Mouse (Mus musculus): ENCODE results near the gene Kif16b. TPM values are rescaled to one million over a fixed set of nuclear protein-coding genes. Genes with fewer than 3 reads are reported as not detected.

The Kif16b gene
- polyA plus RNA-seq, 1 experiment from 2014 or later = 16.4 TPM

DNA sequence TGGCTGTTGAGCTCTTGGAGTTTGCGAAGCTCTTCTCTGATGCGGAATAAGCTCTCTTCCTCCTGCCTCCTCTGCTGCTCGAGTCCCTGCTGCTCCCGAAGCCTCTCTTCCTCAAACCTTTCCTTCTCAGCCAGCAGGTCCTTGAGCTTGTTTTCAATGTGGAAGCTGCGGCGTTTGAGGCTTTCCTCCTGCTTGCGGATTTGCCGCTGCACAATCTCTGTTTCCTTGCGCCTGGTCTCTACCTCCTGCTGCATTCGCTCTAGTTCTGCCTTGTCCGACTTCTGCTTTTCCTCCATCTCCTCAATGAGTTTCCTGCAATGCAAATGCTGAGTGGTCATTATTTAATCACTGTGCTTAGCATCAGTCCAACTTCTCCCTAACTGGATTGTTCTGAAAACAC lies 188.6 kb downstream of the Kif16b start:
- Histone ChIP-seq H3K9ac (ENCODE audit: low read length) (no peak overlapping the region), H3K9me3 (replicated peaks; ENCODE audit: control insufficient read depth, low read length) (no peaks in the 10 kb centered on the region), H3K36me3 (ENCODE audit: control insufficient read depth, insufficient read depth, low read length) (peaks cover 6% of the 10 kb centered on the region; the same call in 1 of the 2 replicates), H3K27ac (ENCODE audit: low read length) (no peak overlapping the region), H3K4me3 (replicated peaks; ENCODE audit: low read length) (no peak overlapping the region), H3K4me2 (ENCODE audit: low read depth, low read length) (no peak overlapping the region), H3K4me1 (ENCODE audit: control insufficient read depth, insufficient read depth, low read length) (no peaks in the 10 kb centered on the region), H3K27me3 (ENCODE audit: control insufficient read depth, insufficient read depth, low read length) (no peaks in the 10 kb centered on the region)
- 88% methylated on average over 11 of the region's 11 CpGs for WGBS
- no peak for ATAC-seq (ENCODE audit: insufficient read depth, low FRiP score)

DNA sequence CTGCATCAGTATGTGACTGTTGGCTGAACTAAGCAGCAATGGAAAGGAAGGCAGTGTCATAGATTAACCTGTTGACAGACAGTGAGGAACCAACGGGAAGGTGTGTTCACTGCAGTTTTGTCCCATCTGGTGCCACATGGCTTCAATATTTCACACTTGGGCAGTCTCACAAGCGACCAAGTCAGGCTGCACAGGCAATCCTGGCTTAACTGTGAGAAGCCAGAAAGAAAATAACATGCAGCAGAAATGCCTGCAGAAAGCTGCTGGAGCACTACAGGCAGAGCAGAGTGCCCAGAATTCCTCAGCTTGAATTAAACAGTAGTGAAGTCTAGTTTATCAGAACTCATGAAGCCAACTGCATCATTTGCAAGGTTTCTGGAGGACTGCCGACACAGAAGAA lies 192.0 kb downstream of the Kif16b start:
- no peak for ATAC-seq (ENCODE audit: insufficient read depth, low FRiP score)
- Histone ChIP-seq H3K9me3 (replicated peaks; ENCODE audit: control insufficient read depth, low read length) (no peaks in the 10 kb centered on the region), H3K4me2 (ENCODE audit: low read depth, low read length) (no peak overlapping the region), H3K4me1 (ENCODE audit: control insufficient read depth, insufficient read depth, low read length) (no peaks in the 10 kb centered on the region), H3K27me3 (ENCODE audit: control insufficient read depth, insufficient read depth, low read length) (no peaks in the 10 kb centered on the region), H3K9ac (ENCODE audit: low read length) (no peak overlapping the region), H3K4me3 (replicated peaks; ENCODE audit: low read length) (no peak overlapping the region), H3K36me3 (ENCODE audit: control insufficient read depth, insufficient read depth, low read length) (peaks cover 6% of the 10 kb centered on the region; the same call in 1 of the 2 replicates), H3K27ac (ENCODE audit: low read length) (no peak overlapping the region)
- WGBS = 70% methylated on average over 3 of the region's 3 CpGs

DNA sequence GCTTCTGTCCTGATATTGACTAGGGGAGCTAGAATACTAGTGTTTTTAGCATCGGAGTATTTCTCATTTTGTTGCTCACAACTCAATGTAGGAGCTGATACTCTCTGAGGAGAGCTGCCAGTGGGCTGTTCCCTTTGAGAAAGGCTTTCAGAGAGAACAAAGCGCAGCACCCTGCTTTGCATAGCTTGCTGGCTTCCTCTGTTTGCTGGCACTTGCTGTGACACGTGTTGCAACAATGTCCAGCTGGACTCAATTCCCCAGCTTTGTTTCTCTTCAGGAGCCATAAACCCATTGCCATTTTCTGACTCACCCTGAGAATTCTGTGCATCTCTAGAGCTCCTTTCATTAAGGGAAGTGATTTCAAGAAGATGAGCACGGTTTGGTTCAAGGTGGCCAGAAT lies 200.6 kb downstream of the Kif16b start:
- no peak overlapping the region for H3K27ac ChIP-seq (ENCODE audit: low read length)
- ATAC-seq (ENCODE audit: insufficient read depth, low FRiP score) = no peak

DNA sequence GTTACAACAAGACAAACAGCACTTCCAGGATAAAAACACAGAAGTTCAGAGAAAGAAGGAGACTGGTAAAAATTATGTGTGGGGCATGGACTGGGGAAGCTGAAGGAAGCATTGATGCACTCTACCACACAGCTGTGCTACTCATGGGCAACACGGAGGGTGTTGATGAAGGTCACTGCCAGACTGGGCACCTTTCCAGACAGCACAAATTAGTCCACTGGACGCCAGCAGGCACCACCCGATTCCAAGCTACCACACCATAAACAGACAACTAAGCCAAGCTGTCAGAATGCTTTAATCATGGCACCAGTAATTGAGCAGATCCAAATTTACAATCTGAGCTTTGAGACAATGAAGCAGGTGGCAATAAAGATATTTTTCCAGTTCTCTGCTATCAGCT lies 202.7 kb downstream of the Kif16b start:
- H3K9ac ChIP-seq (ENCODE audit: low read length) = no peak overlapping the region
- H3K27ac ChIP-seq (ENCODE audit: low read length) = no peak overlapping the region
- H3K4me1 ChIP-seq (ENCODE audit: control insufficient read depth, insufficient read depth, low read length) = no peaks in the 10 kb centered on the region; the same call in 1 of the 2 replicates
- no peaks in the 10 kb centered on the region for H3K36me3 ChIP-seq (ENCODE audit: control insufficient read depth, insufficient read depth, low read length)
- no peaks in the 10 kb centered on the region for H3K27me3 ChIP-seq (ENCODE audit: control insufficient read depth, insufficient read depth, low read length)
- no peak overlapping the region for H3K4me2 ChIP-seq (ENCODE audit: low read depth, low read length)
- WGBS = 50% methylated on average over 3 of the region's 3 CpGs
- ATAC-seq (ENCODE audit: insufficient read depth, low FRiP score) = no peak
- H3K4me3 ChIP-seq (replicated peaks; ENCODE audit: low read length) = no peak overlapping the region
- H3K9me3 ChIP-seq (replicated peaks; ENCODE audit: control insufficient read depth, low read length) = no peaks in the 10 kb centered on the region

More for the DNA sequence above, 200.6 kb downstream of the Kif16b start:
- 75% methylated on average over 4 of the region's 4 CpGs for WGBS
- H3K4me1 ChIP-seq (ENCODE audit: control insufficient read depth, insufficient read depth, low read length) = no peaks in the 10 kb centered on the region; the same call in 1 of the 2 replicates
- no peaks in the 10 kb centered on the region for H3K36me3 ChIP-seq (ENCODE audit: control insufficient read depth, insufficient read depth, low read length)
- H3K27me3 ChIP-seq (ENCODE audit: control insufficient read depth, insufficient read depth, low read length) = no peaks in the 10 kb centered on the region
- H3K4me3 ChIP-seq (replicated peaks; ENCODE audit: low read length) = no peak overlapping the region
- no peak overlapping the region for H3K9ac ChIP-seq (ENCODE audit: low read length)
- H3K9me3 ChIP-seq (replicated peaks; ENCODE audit: control insufficient read depth, low read length) = no peaks in the 10 kb centered on the region
- no peak overlapping the region for H3K4me2 ChIP-seq (ENCODE audit: low read depth, low read length)

DNA sequence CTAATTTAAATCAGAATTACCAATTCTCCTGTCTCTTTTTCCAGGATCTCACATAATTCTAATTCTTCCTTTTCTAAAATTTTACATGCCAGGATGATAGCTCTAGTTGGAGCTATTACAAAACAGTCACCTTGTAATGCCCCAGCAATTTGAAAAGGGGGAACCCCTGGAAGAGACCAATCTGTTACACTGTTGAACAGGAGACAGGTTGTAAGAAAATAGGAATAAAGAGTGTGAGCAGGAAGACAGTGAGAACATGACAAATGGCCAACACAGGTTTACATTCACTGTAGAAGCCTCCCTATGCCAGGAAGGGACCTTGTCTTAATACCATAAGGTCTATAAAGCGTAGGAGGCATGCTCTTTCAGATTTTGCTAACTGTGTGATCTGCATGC lies 206.4 kb downstream of the Kif16b start:
- Histone ChIP-seq H3K36me3 (ENCODE audit: control insufficient read depth, insufficient read depth, low read length) (no peaks in the 10 kb centered on the region), H3K9me3 (replicated peaks; ENCODE audit: control insufficient read depth, low read length) (no peaks in the 10 kb centered on the region), H3K4me2 (ENCODE audit: low read depth, low read length) (no peak overlapping the region), H3K4me3 (replicated peaks; ENCODE audit: low read length) (no peak overlapping the region), H3K27me3 (ENCODE audit: control insufficient read depth, insufficient read depth, low read length) (no peaks in the 10 kb centered on the region), H3K4me1 (ENCODE audit: control insufficient read depth, insufficient read depth, low read length) (no peaks in the 10 kb centered on the region; the same call in 1 of the 2 replicates), H3K27ac (ENCODE audit: low read length) (no peak overlapping the region), H3K9ac (ENCODE audit: low read length) (no peak overlapping the region)
- 97% methylated on average over 1 of the region's 1 CpGs for WGBS
- no peak for ATAC-seq (ENCODE audit: insufficient read depth, low FRiP score)

DNA sequence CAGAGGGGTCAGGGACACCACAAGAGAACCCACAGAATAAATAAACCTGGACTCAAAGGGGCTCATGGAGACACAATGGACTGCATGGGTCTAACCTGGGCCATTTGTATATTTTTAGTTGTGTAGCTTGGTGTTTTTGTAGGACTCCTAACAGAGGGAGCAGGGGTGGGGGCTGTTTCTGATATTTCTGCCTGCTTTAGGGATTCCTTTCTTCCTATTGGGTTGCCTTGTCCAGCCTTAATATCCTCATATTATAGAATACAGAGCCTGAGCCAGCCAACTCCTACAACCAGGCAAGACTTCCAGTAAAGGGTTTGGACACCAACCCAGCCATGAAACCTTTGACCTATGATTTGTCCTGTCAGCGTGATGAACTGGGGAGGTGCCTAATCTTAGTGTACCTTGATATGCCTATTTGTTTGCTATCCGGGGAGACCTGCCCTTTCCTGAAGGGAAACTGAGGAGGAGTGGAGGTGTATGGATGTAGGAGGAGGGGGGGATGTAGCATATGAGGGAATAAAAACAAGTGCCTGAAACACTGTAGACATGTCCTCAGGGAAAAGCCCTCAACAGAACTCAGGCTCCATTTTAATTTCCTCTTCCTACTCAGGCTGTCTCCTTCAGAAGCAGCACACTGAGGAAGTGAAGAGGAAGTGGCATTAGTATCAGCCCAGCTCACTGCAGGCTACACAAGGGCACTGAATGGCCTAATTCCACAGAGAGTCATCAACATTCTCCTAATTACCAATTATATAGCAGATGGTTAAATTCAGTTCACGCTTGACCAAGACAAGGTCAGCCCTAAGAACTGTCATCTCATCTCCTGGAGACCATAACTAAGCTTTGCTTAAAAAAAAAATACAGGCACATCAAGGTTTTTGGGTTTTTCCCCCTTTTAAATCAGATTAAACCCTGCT lies 207.1 kb downstream of the Kif16b start:
- Histone ChIP-seq H3K36me3 (ENCODE audit: control insufficient read depth, insufficient read depth, low read length) (no peaks in the 10 kb centered on the region), H3K9ac (ENCODE audit: low read length) (no peak overlapping the region), H3K4me2 (ENCODE audit: low read depth, low read length) (no peak overlapping the region), H3K27ac (ENCODE audit: low read length) (no peak overlapping the region), H3K4me3 (replicated peaks; ENCODE audit: low read length) (no peak overlapping the region), H3K27me3 (ENCODE audit: control insufficient read depth, insufficient read depth, low read length) (no peaks in the 10 kb centered on the region), H3K9me3 (replicated peaks; ENCODE audit: control insufficient read depth, low read length) (no peaks in the 10 kb centered on the region), H3K4me1 (ENCODE audit: control insufficient read depth, insufficient read depth, low read length) (no peaks in the 10 kb centered on the region; the same call in 1 of the 2 replicates)
- ATAC-seq (ENCODE audit: insufficient read depth, low FRiP score) = no peak
- 78% methylated on average over 3 of the region's 3 CpGs for WGBS

DNA sequence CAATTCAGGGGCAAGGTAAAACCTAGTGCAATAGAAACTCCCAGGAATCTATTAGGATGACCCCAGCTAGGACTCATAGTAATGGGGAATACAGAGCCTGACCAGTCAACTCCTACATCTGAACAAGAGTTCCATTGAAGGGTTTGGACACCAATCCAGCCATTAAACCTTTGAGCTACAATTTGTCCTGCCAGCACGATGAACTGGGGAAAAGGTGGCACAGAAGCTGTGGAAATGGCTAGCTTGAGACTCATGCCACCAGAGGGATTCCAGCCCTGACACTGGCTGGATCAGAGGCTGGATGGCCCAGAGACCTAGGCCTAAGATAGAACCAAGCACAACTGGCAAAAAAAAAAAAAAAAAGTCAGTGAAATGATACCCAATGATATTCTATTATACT lies 207.9 kb downstream of the Kif16b start:
- no peak overlapping the region for H3K4me2 ChIP-seq (ENCODE audit: low read depth, low read length)
- no peak overlapping the region for H3K27ac ChIP-seq (ENCODE audit: low read length)
- no peak overlapping the region for H3K4me3 ChIP-seq (replicated peaks; ENCODE audit: low read length)
- 81% methylated on average over 1 of the region's 1 CpGs for WGBS
- no peak overlapping the region for H3K9ac ChIP-seq (ENCODE audit: low read length)
- H3K4me1 ChIP-seq (ENCODE audit: control insufficient read depth, insufficient read depth, low read length) = no peaks in the 10 kb centered on the region; the same call in 1 of the 2 replicates
- no peak for ATAC-seq (ENCODE audit: insufficient read depth, low FRiP score)
- H3K27me3 ChIP-seq (ENCODE audit: control insufficient read depth, insufficient read depth, low read length) = no peaks in the 10 kb centered on the region
- no peaks in the 10 kb centered on the region for H3K36me3 ChIP-seq (ENCODE audit: control insufficient read depth, insufficient read depth, low read length)
- H3K9me3 ChIP-seq (replicated peaks; ENCODE audit: control insufficient read depth, low read length) = no peaks in the 10 kb centered on the region

DNA sequence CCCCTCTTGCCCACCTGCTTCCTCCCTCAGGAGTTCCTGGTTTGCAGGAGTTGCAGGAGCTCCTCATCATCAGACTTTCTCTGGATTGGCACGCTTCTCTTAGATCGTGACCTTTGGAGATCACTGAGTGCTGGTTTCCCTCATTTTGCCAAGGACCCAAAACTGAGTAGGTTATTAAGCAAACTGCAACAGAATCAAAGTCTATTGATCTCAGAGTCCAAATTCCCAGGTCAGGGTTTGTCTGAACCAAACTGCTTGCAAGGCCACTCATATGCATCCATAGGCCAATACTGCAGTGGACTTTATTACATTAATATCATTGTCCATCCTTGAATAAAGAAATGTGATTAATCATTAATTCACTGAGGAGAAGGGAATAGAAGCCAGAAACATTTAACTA lies 211.8 kb downstream of the Kif16b start:
- Histone ChIP-seq H3K27ac (ENCODE audit: low read length) (no peak overlapping the region), H3K4me3 (replicated peaks; ENCODE audit: low read length) (no peak overlapping the region), H3K4me2 (ENCODE audit: low read depth, low read length) (no peak overlapping the region), H3K36me3 (ENCODE audit: control insufficient read depth, insufficient read depth, low read length) (no peaks in the 10 kb centered on the region), H3K9ac (ENCODE audit: low read length) (no peak overlapping the region), H3K4me1 (ENCODE audit: control insufficient read depth, insufficient read depth, low read length) (no peaks in the 10 kb centered on the region), H3K27me3 (ENCODE audit: control insufficient read depth, insufficient read depth, low read length) (no peaks in the 10 kb centered on the region), H3K9me3 (replicated peaks; ENCODE audit: control insufficient read depth, low read length) (no peaks in the 10 kb centered on the region)
- no peak for ATAC-seq (ENCODE audit: insufficient read depth, low FRiP score)
- WGBS = 97% methylated on average over 2 of the region's 2 CpGs

DNA sequence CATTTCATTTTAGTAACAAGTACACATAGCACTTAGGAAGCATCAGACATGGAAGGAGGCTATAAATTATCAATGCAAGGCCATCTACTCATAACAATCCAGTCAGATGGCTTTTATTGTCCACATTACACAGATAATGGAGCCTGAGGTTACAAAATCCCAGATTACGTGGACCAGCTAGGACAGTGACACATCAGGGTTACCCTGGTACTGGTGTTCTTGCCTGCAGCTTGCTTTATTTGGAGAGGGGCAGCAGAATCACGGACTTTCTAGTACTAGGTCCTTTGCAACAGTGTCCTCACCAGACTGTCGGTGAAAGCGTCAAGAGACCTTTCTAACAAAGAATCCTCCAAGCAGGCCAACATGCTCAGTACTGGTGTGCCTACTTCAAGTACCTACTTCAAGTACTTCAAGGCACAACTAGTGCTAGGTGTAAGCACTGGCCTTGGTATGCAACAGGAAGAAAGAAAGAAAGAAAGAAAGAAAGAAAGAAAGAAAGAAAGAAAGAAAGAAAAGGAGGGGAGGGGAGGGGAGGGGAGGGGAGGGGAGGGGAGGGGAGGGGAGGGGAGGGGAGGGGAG lies 213.3 kb downstream of the Kif16b start:
- no peak for ATAC-seq (ENCODE audit: insufficient read depth, low FRiP score)
- H3K27ac ChIP-seq (ENCODE audit: low read length) = no peak overlapping the region
- no peak overlapping the region for H3K4me2 ChIP-seq (ENCODE audit: low read depth, low read length)
- no peak overlapping the region for H3K4me3 ChIP-seq (replicated peaks; ENCODE audit: low read length)
- H3K9ac ChIP-seq (ENCODE audit: low read length) = no peak overlapping the region
- no peaks in the 10 kb centered on the region for H3K4me1 ChIP-seq (ENCODE audit: control insufficient read depth, insufficient read depth, low read length)
- H3K27me3 ChIP-seq (ENCODE audit: control insufficient read depth, insufficient read depth, low read length) = no peaks in the 10 kb centered on the region
- whole genome bisulfite sequencing = 91% methylated on average over 4 of the region's 4 CpGs
- H3K9me3 ChIP-seq (replicated peaks; ENCODE audit: control insufficient read depth, low read length) = no peaks in the 10 kb centered on the region
- no peaks in the 10 kb centered on the region for H3K36me3 ChIP-seq (ENCODE audit: control insufficient read depth, insufficient read depth, low read length)
